Mouse (Mus musculus): ENCODE results near the gene Fam184b. TPM values are rescaled to one million over a fixed set of nuclear protein-coding genes. Genes with fewer than 3 reads are reported as not detected.

Fam184b gene
- total RNA-seq, 2 experiments from 2014 or later = 13.0 to 14.3 TPM

GRCm38 (mm10) chr5:45627771-45628170 is 11.6 kb downstream of the Fam184b start:
- intact Hi-C loops (cut with DNase I) = no loop called here
- DNase-seq (ENCODE audit: low spot score in 2 of 2) = peak in 1 of 2 experiments; percentile 8

GRCm38 (mm10) chr5:45621511-45621910 is 17.9 kb downstream of the Fam184b start:
- no peak for DNase-seq (ENCODE audit: low spot score in 2 of 2)
- intact Hi-C loops (cut with DNase I) = no loop called here

- intact Hi-C loops (cut with DNase I) = no loop called here
- DNase-seq (ENCODE audit: low spot score in 2 of 2) = no peak
Observed at GRCm38 (mm10) chr5:45599056-45599455, 40.4 kb downstream of the Fam184b start.

GRCm38 (mm10) chr5:45595363-45596039 is 43.9 kb downstream of the Fam184b start:
- peak; percentile 37 to 52 for DNase-seq (ENCODE audit: low spot score in 2 of 2)
- intact Hi-C loops (cut with DNase I) = no loop called here

GRCm38 (mm10) chr5:45593276-45593675 is 46.1 kb downstream of the Fam184b start:
- DNase-seq (ENCODE audit: low spot score in 2 of 2) = no peak

GRCm38 (mm10) chr5:45590094-45590493 is 49.3 kb downstream of the Fam184b start:
- intact Hi-C loops (cut with DNase I) = no loop called here

More at GRCm38 (mm10) chr5:45593276-45593675, 46.1 kb downstream of the Fam184b start:
- intact Hi-C loops (cut with DNase I) = no loop called here

GRCm38 (mm10) chr5:45584601-45585000 is 54.8 kb downstream of the Fam184b start:
- no peak for DNase-seq (ENCODE audit: low spot score in 2 of 2)
- intact Hi-C loops (cut with DNase I) = no loop called here

More at GRCm38 (mm10) chr5:45590094-45590493, 49.3 kb downstream of the Fam184b start:
- peak in 1 of 2 experiments; percentile 62 for DNase-seq (ENCODE audit: low spot score in 2 of 2)

GRCm38 (mm10) chr5:45580279-45580678 is 59.1 kb downstream of the Fam184b start:
- intact Hi-C loops (cut with DNase I) = no loop called here
- DNase-seq (ENCODE audit: low spot score in 2 of 2) = no peak

- intact Hi-C loops (cut with DNase I) = no loop called here
Observed at GRCm38 (mm10) chr5:45577376-45577775, 62.0 kb downstream of the Fam184b start.

GRCm38 (mm10) chr5:45576716-45577115 is 62.7 kb downstream of the Fam184b start:
- DNase-seq (ENCODE audit: low spot score in 2 of 2) = no peak
- intact Hi-C loops (cut with DNase I) = no loop called here

More at GRCm38 (mm10) chr5:45577376-45577775, 62.0 kb downstream of the Fam184b start:
- DNase-seq (ENCODE audit: low spot score in 2 of 2) = no peak

- no peak for DNase-seq (ENCODE audit: low spot score in 2 of 2)
Observed at GRCm38 (mm10) chr5:45572816-45573215, 66.6 kb downstream of the Fam184b start.

GRCm38 (mm10) chr5:45565829-45566228 is 73.6 kb downstream of the Fam184b start:
- intact Hi-C loops (cut with DNase I) = no loop called here
- no peak for DNase-seq (ENCODE audit: low spot score in 2 of 2)

More at GRCm38 (mm10) chr5:45572816-45573215, 66.6 kb downstream of the Fam184b start:
- intact Hi-C loops (cut with DNase I) = no loop called here

- DNase-seq (ENCODE audit: low spot score in 2 of 2) = no peak
- intact Hi-C loops (cut with DNase I) = no loop called here
Observed at GRCm38 (mm10) chr5:45564054-45564453, 75.4 kb downstream of the Fam184b start.

- intact Hi-C loops (cut with DNase I) = no loop called here
- DNase-seq (ENCODE audit: low spot score in 2 of 2) = no peak
Observed at GRCm38 (mm10) chr5:45549586-45549985, 89.8 kb downstream of the Fam184b start.

GRCm38 (mm10) chr5:45543374-45543773 is 96.0 kb downstream of the Fam184b start:
- DNase-seq (ENCODE audit: low spot score in 2 of 2) = no peak
- intact Hi-C loops (cut with DNase I) = no loop called here

- DNase-seq (ENCODE audit: low spot score in 2 of 2) = no peak
- intact Hi-C loops (cut with DNase I) = loop anchor here (5.0 kb wide), 1 partner anchor 808 kb away; no protein-coding TSS in a partner anchor
Observed at GRCm38 (mm10) chr5:45539502-45539901, 99.9 kb downstream of the Fam184b start.

- intact Hi-C loops (cut with DNase I) = loop anchor here (1.0 to 5.0 kb wide), 2 partner anchors 133 to 812 kb away; no protein-coding TSS in a partner anchor
- no peak for DNase-seq (ENCODE audit: low spot score in 2 of 2)
Observed at GRCm38 (mm10) chr5:45535177-45535576, 104.2 kb downstream of the Fam184b start.

- peak; percentile 67 to 74 for DNase-seq (ENCODE audit: low spot score in 2 of 2)
- intact Hi-C loops (cut with DNase I) = loop anchor here (1.0 to 5.0 kb wide), 3 partner anchors 62 to 813 kb away; no protein-coding TSS in a partner anchor
Observed at GRCm38 (mm10) chr5:45534319-45535098, 104.9 kb downstream of the Fam184b start.

GRCm38 (mm10) chr5:45529696-45530095 is 109.7 kb downstream of the Fam184b start:
- intact Hi-C loops (cut with DNase I) = loop anchor here (5.0 kb wide), 1 partner anchor 57 kb away; no protein-coding TSS in a partner anchor
- DNase-seq (ENCODE audit: low spot score in 2 of 2) = no peak

GRCm38 (mm10) chr5:45526338-45526737 is 113.1 kb downstream of the Fam184b start:
- intact Hi-C loops (cut with DNase I) = no loop called here

More at GRCm38 (mm10) chr5:45526338-45526737, 113.1 kb downstream of the Fam184b start:
- DNase-seq (ENCODE audit: low spot score in 2 of 2) = no peak
